Mouse (Mus musculus) heart, adult 2 months (tissue): ENCODE data around the gene Afap1l2. TPM values are rescaled to one million over a fixed set of nuclear protein-coding genes. Genes with fewer than 3 reads are reported as not detected.

Source experiments
- DNase-seq, 2 experiments: peaks; one replicate each; pipeline ENCODE4 v3.0.0; 2021
- H3K27ac ChIP-seq: fragments of 200-600 bp; 2 replicates; pipeline ENCODE4 v1.8.1; 2022
- H3K27me3 ChIP-seq: fragments of 200-500 bp; 2 replicates; pipeline ENCODE4 v1.6.1; 2012; ENCODE audit warnings: mild to moderate bottlenecking, low read length, inconsistent platforms, mixed read lengths; ENCODE audit not compliant: control insufficient read depth, insufficient read depth
- H3K36me3 ChIP-seq: fragments of 200-500 bp; 2 replicates; pipeline ENCODE4 v1.6.1; 2012; ENCODE audit warnings: low read length, inconsistent platforms; ENCODE audit not compliant: control insufficient read depth, insufficient read depth
- H3K4me1 ChIP-seq: fragments of 200-500 bp; 2 replicates; pipeline ENCODE4 v1.6.1; 2011; ENCODE audit warnings: low read length; ENCODE audit not compliant: control insufficient read depth, insufficient read depth
- H3K4me3 ChIP-seq: fragments of 200-600 bp; 2 replicates; pipeline ENCODE4 v1.8.1; 2022
- H3K79me2 ChIP-seq: fragments of 200-500 bp; replicated peaks from 2 replicates; pipeline ENCODE4 v1.6.1; 2012; ENCODE audit warnings: mild to moderate bottlenecking, inconsistent platforms, low read length, moderate library complexity, mixed read lengths; ENCODE audit not compliant: control insufficient read depth, insufficient read depth
- H3K9ac ChIP-seq: fragments of 200-500 bp; 2 replicates; pipeline ENCODE4 v1.6.1; 2012; ENCODE audit warnings: low read depth, mild to moderate bottlenecking, control low read depth, inconsistent platforms, low read length, mixed read lengths
- CTCF ChIP-seq: fragments of 200-600 bp; IDR thresholded peaks from 2 replicates; pipeline ENCODE4 v1.8.1; 2022; ENCODE audit warnings: antibody characterized with exemption, mild to moderate bottlenecking, moderate library complexity
- EP300 ChIP-seq: fragments of 200-500 bp; IDR thresholded peaks from 2 replicates; pipeline ENCODE4 v1.6.1; 2011; ENCODE audit warnings: low read depth, low read length, control low read depth; ENCODE audit not compliant: insufficient read depth
- POLR2A ChIP-seq: fragments of 200-500 bp; IDR thresholded peaks from 2 replicates; pipeline ENCODE4 v1.6.1; 2011; ENCODE audit warnings: mild to moderate bottlenecking, low read depth, low read length, control low read depth; ENCODE audit not compliant: insufficient read depth
- WGBS: fragments of 180-500 bp; shearing (Covaris S2); methylation state at CpG from one replicate; pipeline ENCODE4 v1.1.7; 2018; 5-methylcytosine and 5-hydroxymethylcytosine counted together
- intact Hi-C: fragments of 180-260 bp; cut with DNase I; formaldehyde crosslinking; loops from one replicate; pipeline ENCODE4 v1.15.1; 2025
- polyA plus RNA-seq: library from polyadenylated mRNA; depleted of rRNA; stranded (reverse); fragments of >200 nt; gene quantifications from 2 replicates; pipeline ENCODE4 v1.2.3, GENCODE M21; 2012
- total RNA-seq, 2 experiments: library from RNA; stranded (reverse); gene quantifications; 2 replicates each; pipeline ENCODE4 v1.2.3; 2021

Afap1l2 gene
- total and polyA plus RNA-seq, 3 experiments: 1.8 to 3.6 (median 3.6) TPM

GRCm38 (mm10) chr19:56945621-56946020 is 62.4 kb downstream of the Afap1l2 start:
- no peak overlapping the region for H3K9ac ChIP-seq
- 75% methylated on average over 2 of the region's 2 CpGs for WGBS
- intact Hi-C loops: no loop called here

GRCm38 (mm10) chr19:56944826-56945225 is 63.2 kb downstream of the Afap1l2 start:
- H3K4me3 ChIP-seq: no peak overlapping the region
- peaks cover 5% of the 10 kb centered on the region for H3K4me1 ChIP-seq
- TF ChIP-seq POLR2A (no peak), EP300 (no peak), CTCF (no peak)
- 95% methylated on average over 3 of the region's 3 CpGs for WGBS
- no peaks in the 10 kb centered on the region for H3K36me3 ChIP-seq
- no peaks in the 10 kb centered on the region for H3K27me3 ChIP-seq
- no peak for DNase-seq
- no peaks in the 10 kb centered on the region for H3K79me2 ChIP-seq
- no peak overlapping the region for H3K9ac ChIP-seq
- no peak overlapping the region for H3K27ac ChIP-seq
- intact Hi-C loops: loop anchor here (5.0 kb wide), 1 partner anchor 62 kb away; the partner anchor contains the start of gene Afap1l2

More at GRCm38 (mm10) chr19:56945621-56946020, 62.4 kb downstream of the Afap1l2 start:
- Histone ChIP-seq H3K4me1 (peaks cover 1% of the 10 kb centered on the region; the same call in 1 of the 2 replicates), H3K36me3 (no peaks in the 10 kb centered on the region), H3K79me2 (no peaks in the 10 kb centered on the region), H3K4me3 (no peak overlapping the region), H3K27me3 (no peaks in the 10 kb centered on the region), H3K27ac (no peak overlapping the region)
- DNase-seq: no peak
- TF ChIP-seq CTCF (no peak), POLR2A (no peak), EP300 (no peak)

- Histone ChIP-seq H3K9ac (no peak overlapping the region), H3K27me3 (no peaks in the 10 kb centered on the region), H3K36me3 (no peaks in the 10 kb centered on the region), H3K4me3 (no peak overlapping the region), H3K4me1 (peaks cover 7% of the 10 kb centered on the region), H3K79me2 (no peaks in the 10 kb centered on the region), H3K27ac (no peak overlapping the region)
- TF ChIP-seq CTCF (no peak), POLR2A (no peak), EP300 (no peak)
- no peak for DNase-seq
- intact Hi-C loops: loop anchor here (5.0 kb wide), 1 partner anchor 63 kb away; the partner anchor contains the start of gene Afap1l2
- 60% methylated on average over 9 of the region's 9 CpGs for WGBS
Measured at GRCm38 (mm10) chr19:56944211-56944610, 63.8 kb downstream of the Afap1l2 start.

GRCm38 (mm10) chr19:56942216-56942615 is 65.8 kb downstream of the Afap1l2 start:
- WGBS: 93% methylated on average over 7 of the region's 7 CpGs
- H3K27ac ChIP-seq: no peak overlapping the region
- DNase-seq: no peak
- intact Hi-C loops: loop anchor here (5.0 kb wide), 1 partner anchor 65 kb away; the partner anchor contains the start of gene Afap1l2
- no peaks in the 10 kb centered on the region for H3K79me2 ChIP-seq
- no peaks in the 10 kb centered on the region for H3K27me3 ChIP-seq
- no peaks in the 10 kb centered on the region for H3K36me3 ChIP-seq
- no peak for TF ChIP-seq EP300
- no peak for TF ChIP-seq POLR2A
- TF ChIP-seq CTCF: no peak
- H3K4me3 ChIP-seq: no peak overlapping the region
- no peak overlapping the region for H3K9ac ChIP-seq
- H3K4me1 ChIP-seq: peaks cover 7% of the 10 kb centered on the region

GRCm38 (mm10) chr19:56940507-56940906 is 67.5 kb downstream of the Afap1l2 start:
- TF ChIP-seq CTCF: no peak
- peak; percentile 20; the same call in 1 of the 2 replicates for TF ChIP-seq EP300
- H3K36me3 ChIP-seq: no peaks in the 10 kb centered on the region
- H3K4me1 ChIP-seq: peaks cover 7% of the 10 kb centered on the region
- WGBS: 49% methylated on average over 11 of the region's 11 CpGs
- DNase-seq: peak; percentile 81 to 82
- no peak overlapping the region for H3K4me3 ChIP-seq
- no peak overlapping the region for H3K9ac ChIP-seq
- no peaks in the 10 kb centered on the region for H3K27me3 ChIP-seq
- intact Hi-C loops: loop anchor here (5.0 kb wide), 1 partner anchor 67 kb away; the partner anchor contains the start of gene Afap1l2
- H3K27ac ChIP-seq: peak overlapping the region; percentile 7; the same call in 1 of the 2 replicates
- H3K79me2 ChIP-seq: no peaks in the 10 kb centered on the region

GRCm38 (mm10) chr19:56939826-56940225 is 68.2 kb downstream of the Afap1l2 start:
- Histone ChIP-seq H3K4me1 (peaks cover 7% of the 10 kb centered on the region), H3K4me3 (no peak overlapping the region), H3K9ac (no peak overlapping the region), H3K27ac (no peak overlapping the region), H3K36me3 (no peaks in the 10 kb centered on the region), H3K79me2 (no peaks in the 10 kb centered on the region), H3K27me3 (no peaks in the 10 kb centered on the region)
- intact Hi-C loops: loop anchor here (5.0 kb wide), 1 partner anchor 67 kb away; the partner anchor contains the start of gene Afap1l2
- 47% methylated on average over 9 of the region's 9 CpGs for WGBS
- DNase-seq: peak; percentile 66 to 72
- TF ChIP-seq CTCF (no peak), EP300 (no peak), POLR2A (no peak)
